Mouse (Mus musculus) heart, embryonic 16.5 days (tissue): ENCODE data around the gene Kcnc1. TPM values are rescaled to one million over a fixed set of nuclear protein-coding genes. Genes with fewer than 3 reads are reported as not detected.

Source experiments
- ATAC-seq: fragments of 200-750 bp; cut with Nextera tagmentation; replicated peaks from 2 replicates; pipeline ENCODE4 v1.8.0; 2017; ENCODE audit warnings: moderate number of reproducible peaks; ENCODE audit not compliant: insufficient read depth, low FRiP score; ENCODE audit errors: extremely low read depth
- H3K27ac ChIP-seq: fragments of 300-500 bp; sonication (generic); 2 replicates; pipeline ENCODE4 v1.5.1; 2014; ENCODE audit warnings: mild to moderate bottlenecking, low read length, control low read depth, moderate library complexity
- H3K27me3 ChIP-seq: fragments of 300-500 bp; sonication (generic); 2 replicates; pipeline ENCODE4 v1.6.1; 2014; ENCODE audit warnings: low read length, mixed read lengths; ENCODE audit not compliant: control insufficient read depth, insufficient read depth
- H3K36me3 ChIP-seq: fragments of 300-500 bp; sonication (generic); 2 replicates; pipeline ENCODE4 v1.6.1; 2014; ENCODE audit not compliant: control insufficient read depth, insufficient read depth
- H3K4me1 ChIP-seq: fragments of 300-500 bp; sonication (generic); 2 replicates; pipeline ENCODE4 v1.6.1; 2014; ENCODE audit warnings: low read length, mixed read lengths; ENCODE audit not compliant: control insufficient read depth, insufficient read depth
- H3K4me2 ChIP-seq: fragments of 300-500 bp; sonication (generic); 2 replicates; pipeline ENCODE4 v1.6.1; 2014; ENCODE audit warnings: low read depth, mild to moderate bottlenecking, control low read depth, low read length
- H3K4me3 ChIP-seq: fragments of 300-500 bp; sonication (generic); 2 replicates; pipeline ENCODE4 v1.5.1; 2014; ENCODE audit warnings: mild to moderate bottlenecking, control low read depth, low read length
- H3K9ac ChIP-seq: fragments of 300-500 bp; sonication (generic); 2 replicates; pipeline ENCODE4 v1.6.1; 2014; ENCODE audit warnings: low read length, control low read depth
- H3K9me3 ChIP-seq: fragments of 300-500 bp; sonication (generic); replicated peaks from 2 replicates; pipeline ENCODE4 v1.6.1; 2016; ENCODE audit warnings: low read length; ENCODE audit not compliant: control insufficient read depth
- WGBS: fragments of 180-500 bp; shearing (Covaris S2); extraction: QIAGEN DNeasy Blood & Tissue Kit; methylation state at CpG from one replicate; pipeline ENCODE4 v1.1.7; 2014; 5-methylcytosine and 5-hydroxymethylcytosine counted together
- polyA plus RNA-seq: library from polyadenylated mRNA; unstranded; fragments of >200 nt; fragmentation: Nextera tagmentation; extraction: Ambion mirVana; gene quantifications from 2 replicates; pipeline ENCODE4 v1.2.1, GENCODE M21; 2015

The Kcnc1 gene
- polyA plus RNA-seq, 1 experiment from 2014 or later: not detected

- no peak overlapping the region for H3K9ac ChIP-seq
- peaks cover 5% of the 10 kb centered on the region for H3K4me1 ChIP-seq
- 75% methylated on average over 1 of the region's 1 CpGs for WGBS
- H3K4me3 ChIP-seq: no peak overlapping the region
- H3K27me3 ChIP-seq: peaks cover 59% of the 10 kb centered on the region
- no peak for ATAC-seq
- no peaks in the 10 kb centered on the region for H3K9me3 ChIP-seq
- no peaks in the 10 kb centered on the region for H3K36me3 ChIP-seq
- no peak overlapping the region for H3K27ac ChIP-seq
- no peak overlapping the region for H3K4me2 ChIP-seq
These were observed 3.4 kb downstream of the Kcnc1 start for GRCm38 (mm10) chr7:46399676-46400075.

DNA sequence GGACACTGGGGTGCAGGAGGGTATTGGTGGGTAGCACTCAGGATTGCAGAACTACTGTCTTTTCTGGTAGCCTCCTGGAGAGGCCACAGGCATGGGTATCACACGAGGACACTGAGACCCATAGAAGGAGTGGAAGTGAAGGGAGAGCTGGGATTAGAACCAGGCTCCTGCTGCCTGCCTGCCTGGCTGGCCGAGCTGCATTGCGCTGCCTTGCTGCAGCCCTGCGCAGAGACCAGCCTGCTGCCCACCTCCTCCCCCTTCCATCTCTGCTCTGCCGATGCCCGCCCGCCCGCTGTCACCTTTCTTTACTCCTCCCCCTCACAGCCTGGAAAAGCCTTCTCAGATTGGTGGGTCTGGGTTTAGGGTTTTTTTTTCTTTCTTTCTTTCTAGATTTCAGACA lies 4.0 kb downstream of the Kcnc1 start:
- H3K36me3 ChIP-seq: no peaks in the 10 kb centered on the region
- H3K9me3 ChIP-seq: no peaks in the 10 kb centered on the region
- H3K4me1 ChIP-seq: peaks cover 5% of the 10 kb centered on the region
- peaks cover 52% of the 10 kb centered on the region for H3K27me3 ChIP-seq
- ATAC-seq: no peak
- 49% methylated on average over 8 of the region's 8 CpGs for WGBS
- H3K27ac ChIP-seq: no peak overlapping the region
- no peak overlapping the region for H3K4me3 ChIP-seq
- no peak overlapping the region for H3K9ac ChIP-seq
- H3K4me2 ChIP-seq: no peak overlapping the region

GRCm38 (mm10) chr7:46401371-46402180 lies 5.3 kb downstream of the Kcnc1 start:
- Histone ChIP-seq H3K9ac (no peak overlapping the region), H3K27me3 (peaks cover 40% of the 10 kb centered on the region), H3K27ac (no peak overlapping the region), H3K4me1 (no peaks in the 10 kb centered on the region; the same call in 1 of the 2 replicates), H3K36me3 (no peaks in the 10 kb centered on the region), H3K4me2 (no peak overlapping the region), H3K9me3 (no peaks in the 10 kb centered on the region), H3K4me3 (no peak overlapping the region)
- WGBS: 65% methylated on average over 3 of the region's 3 CpGs
- ATAC-seq: no peak

GRCm38 (mm10) chr7:46403616-46404485 lies 7.6 kb downstream of the Kcnc1 start:
- no peak overlapping the region for H3K4me2 ChIP-seq
- H3K9ac ChIP-seq: no peak overlapping the region
- no peak overlapping the region for H3K27ac ChIP-seq
- no peak for ATAC-seq
- H3K4me3 ChIP-seq: no peak overlapping the region
- no peaks in the 10 kb centered on the region for H3K4me1 ChIP-seq
- H3K27me3 ChIP-seq: peaks cover 18% of the 10 kb centered on the region
- 74% methylated on average over 15 of the region's 15 CpGs for WGBS
- H3K36me3 ChIP-seq: no peaks in the 10 kb centered on the region
- H3K9me3 ChIP-seq: no peaks in the 10 kb centered on the region

DNA sequence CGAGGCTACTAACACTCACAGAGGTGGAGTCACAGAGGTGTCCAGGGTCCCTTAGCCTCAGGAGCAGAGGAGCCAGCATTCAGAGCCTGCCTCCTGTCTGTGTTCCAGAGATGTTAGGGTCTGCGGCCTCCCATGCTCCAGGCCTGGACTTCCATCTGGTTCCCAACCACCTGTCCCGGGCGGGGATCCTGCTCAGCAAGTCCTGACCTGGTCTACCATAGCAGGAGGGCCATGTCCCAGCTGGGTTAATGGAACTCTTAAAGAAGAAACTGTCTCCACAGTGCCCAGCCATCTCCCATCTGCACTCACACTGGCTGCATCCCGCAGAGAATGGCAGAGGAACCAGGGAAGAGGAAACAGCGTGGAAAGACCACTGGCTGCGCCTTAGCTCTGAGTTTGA lies 8.5 kb downstream of the Kcnc1 start:
- Histone ChIP-seq H3K4me1 (no peaks in the 10 kb centered on the region), H3K4me2 (no peak overlapping the region), H3K36me3 (no peaks in the 10 kb centered on the region), H3K27ac (no peak overlapping the region), H3K9me3 (no peaks in the 10 kb centered on the region), H3K27me3 (peaks cover 9% of the 10 kb centered on the region), H3K9ac (no peak overlapping the region), H3K4me3 (no peak overlapping the region)
- ATAC-seq: no peak
- WGBS: 74% methylated on average over 7 of the region's 7 CpGs

DNA sequence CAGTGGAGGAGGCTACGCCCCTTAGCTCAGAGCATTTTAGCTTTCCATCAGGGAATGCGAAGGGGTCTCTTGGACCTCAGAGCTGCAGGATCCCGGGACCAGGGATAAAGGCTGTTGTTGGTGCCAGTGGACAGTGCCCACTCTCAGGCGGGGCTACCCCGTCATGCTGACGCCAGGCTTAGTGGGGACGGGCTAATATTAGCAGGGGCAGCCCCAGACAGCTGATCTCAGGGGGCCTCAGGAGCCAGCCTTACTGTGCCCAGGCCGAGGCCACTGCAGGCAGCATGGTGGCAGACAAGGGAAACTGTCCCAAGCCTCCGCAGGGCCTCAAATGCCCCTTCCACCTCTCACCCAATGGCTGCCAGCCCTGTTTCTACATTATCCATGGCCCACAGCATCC lies 12.3 kb downstream of the Kcnc1 start:
- Histone ChIP-seq H3K9ac (no peak overlapping the region), H3K9me3 (no peaks in the 10 kb centered on the region), H3K4me1 (no peaks in the 10 kb centered on the region), H3K4me3 (no peak overlapping the region), H3K27ac (no peak overlapping the region), H3K27me3 (no peaks in the 10 kb centered on the region), H3K4me2 (no peak overlapping the region), H3K36me3 (no peaks in the 10 kb centered on the region)
- 81% methylated on average over 9 of the region's 9 CpGs for WGBS
- no peak for ATAC-seq

DNA sequence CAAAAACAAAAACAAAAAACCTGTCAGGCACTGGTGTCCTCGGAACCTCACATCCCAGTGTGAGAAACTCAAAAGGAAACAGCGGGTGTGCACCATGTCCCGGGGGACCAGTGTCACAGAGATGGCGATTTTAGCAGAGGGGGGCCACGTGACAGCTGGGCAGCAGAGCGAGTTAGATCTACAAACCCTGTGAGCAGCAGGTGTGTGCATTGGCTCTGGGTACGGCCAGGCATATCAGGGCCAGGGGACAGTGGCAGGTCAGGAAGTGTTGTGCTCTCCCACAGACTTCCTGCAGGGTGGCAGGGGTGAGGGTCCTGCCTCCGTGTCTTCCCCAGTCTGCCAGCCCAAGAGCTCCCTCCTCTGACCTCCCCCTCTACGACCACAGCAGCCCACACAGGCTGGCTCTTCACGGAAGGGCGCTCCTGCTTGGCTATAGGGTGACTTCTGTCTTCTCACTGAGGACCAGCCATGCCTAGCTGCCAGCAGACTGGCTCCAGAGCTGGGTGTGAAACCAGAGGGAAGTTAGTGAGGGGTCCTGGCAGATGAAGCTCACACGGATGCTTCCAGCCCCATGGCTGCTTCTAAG lies 13.0 kb downstream of the Kcnc1 start:
- no peaks in the 10 kb centered on the region for H3K36me3 ChIP-seq
- H3K4me1 ChIP-seq: no peaks in the 10 kb centered on the region
- H3K4me2 ChIP-seq: no peak overlapping the region
- no peaks in the 10 kb centered on the region for H3K27me3 ChIP-seq
- 43% methylated on average over 12 of the region's 12 CpGs for WGBS
- H3K27ac ChIP-seq: no peak overlapping the region
- no peak overlapping the region for H3K4me3 ChIP-seq
- no peak for ATAC-seq
- H3K9me3 ChIP-seq: no peaks in the 10 kb centered on the region
- no peak overlapping the region for H3K9ac ChIP-seq

DNA sequence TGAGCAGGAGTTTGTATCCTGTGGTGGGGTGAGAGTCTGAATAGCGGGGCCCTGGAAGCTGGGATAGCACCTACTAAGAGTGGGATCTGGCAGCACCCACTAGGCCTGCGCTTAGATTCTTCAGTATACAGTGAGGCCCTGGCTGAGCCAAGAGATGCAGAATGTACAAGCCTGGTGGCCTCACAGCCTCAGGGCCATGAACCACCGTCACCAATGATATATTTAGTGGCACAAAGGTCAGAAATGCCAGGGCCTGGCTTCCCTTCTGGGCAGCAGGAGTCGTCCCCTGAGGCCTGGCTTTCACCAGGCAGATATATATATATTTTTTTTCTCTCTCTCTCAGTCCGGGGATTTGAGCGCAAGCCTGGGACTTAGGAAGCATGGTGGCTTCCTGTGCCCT lies 14.4 kb downstream of the Kcnc1 start:
- no peak overlapping the region for H3K4me2 ChIP-seq
- no peaks in the 10 kb centered on the region for H3K4me1 ChIP-seq
- no peak overlapping the region for H3K27ac ChIP-seq
- no peak overlapping the region for H3K4me3 ChIP-seq
- no peak overlapping the region for H3K9ac ChIP-seq
- WGBS: 72% methylated on average over 6 of the region's 6 CpGs
- no peaks in the 10 kb centered on the region for H3K36me3 ChIP-seq
- H3K9me3 ChIP-seq: no peaks in the 10 kb centered on the region
- no peaks in the 10 kb centered on the region for H3K27me3 ChIP-seq
- no peak for ATAC-seq

GRCm38 (mm10) chr7:46412823-46413222 lies 16.5 kb downstream of the Kcnc1 start:
- WGBS: 59% methylated on average over 5 of the region's 5 CpGs
- Histone ChIP-seq H3K4me2 (no peak overlapping the region), H3K9me3 (no peaks in the 10 kb centered on the region), H3K36me3 (no peaks in the 10 kb centered on the region), H3K27ac (no peak overlapping the region), H3K4me3 (no peak overlapping the region), H3K9ac (no peak overlapping the region), H3K27me3 (no peaks in the 10 kb centered on the region), H3K4me1 (no peaks in the 10 kb centered on the region)
- ATAC-seq: no peak
